Mouse (Mus musculus) spleen, postnatal 36 days (tissue): Measurements from ENCODE around the gene Ly6g5b.

ENCODE experiments used
- DNase-seq, 2 experiments: peaks; one replicate each; pipeline ENCODE4 v3.0.0; 2022; ENCODE audit warnings: low spot score in 2 of 2, mixed read lengths in 1 of 2

Gene Ly6g5b

DNA sequence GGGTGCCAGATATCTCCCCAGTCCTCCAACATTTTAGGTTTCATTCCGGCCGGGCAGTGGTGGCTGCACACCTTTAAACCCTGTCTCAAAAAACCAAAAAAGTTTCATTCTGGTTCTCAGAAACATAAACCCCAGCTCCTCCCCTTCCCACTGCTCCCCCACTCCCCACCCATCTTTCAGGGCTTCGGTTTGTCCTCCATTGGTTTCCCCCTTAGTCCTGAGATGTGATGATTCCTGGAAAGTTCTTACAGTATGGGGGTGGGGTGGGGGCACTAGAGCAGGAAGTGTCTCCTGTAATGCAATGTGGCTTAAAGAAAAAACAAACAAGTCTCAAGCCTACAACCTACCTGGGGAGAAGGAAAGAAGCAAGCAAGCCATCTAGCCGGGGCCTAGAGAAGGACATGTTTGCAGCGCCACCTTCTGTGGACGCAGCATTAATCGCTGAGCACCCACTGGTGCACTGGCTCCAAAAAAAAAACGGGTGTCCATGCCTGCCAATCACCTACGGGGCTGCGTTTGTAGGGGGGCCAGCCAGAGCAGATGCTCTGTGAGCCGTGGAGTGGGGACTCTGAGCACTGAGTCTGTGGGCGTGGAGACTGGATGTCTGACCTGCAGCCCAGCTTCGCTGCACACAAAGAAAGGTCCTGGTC, 9.4 kb downstream of the Ly6g5b start:
- DNase-seq = peak; percentile 27 to 39

DNA sequence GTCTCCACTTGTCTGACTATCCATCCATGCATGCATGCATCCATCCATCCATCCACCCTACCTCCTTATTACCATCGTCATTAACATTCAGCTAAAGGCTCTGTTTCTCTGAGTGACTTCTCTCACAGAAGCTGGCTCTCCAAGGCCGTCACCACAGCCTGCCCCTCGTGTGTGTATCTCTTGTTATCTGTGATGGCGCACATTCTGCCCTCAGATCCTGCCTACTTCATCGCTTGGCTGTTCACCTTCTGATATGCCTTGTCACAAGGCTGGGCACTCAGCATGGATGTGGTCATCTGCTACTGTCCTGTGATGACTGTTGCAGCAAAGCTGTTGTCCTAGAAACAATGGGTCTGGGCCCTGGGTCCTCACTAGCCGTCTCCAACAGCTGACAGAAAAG, 10.5 kb downstream of the Ly6g5b start:
- DNase-seq = peak; percentile 26 to 52

GRCm38 (mm10) chr17:35104079-35104478, 11.1 kb downstream of the Ly6g5b start:
- DNase-seq = no peak

DNA sequence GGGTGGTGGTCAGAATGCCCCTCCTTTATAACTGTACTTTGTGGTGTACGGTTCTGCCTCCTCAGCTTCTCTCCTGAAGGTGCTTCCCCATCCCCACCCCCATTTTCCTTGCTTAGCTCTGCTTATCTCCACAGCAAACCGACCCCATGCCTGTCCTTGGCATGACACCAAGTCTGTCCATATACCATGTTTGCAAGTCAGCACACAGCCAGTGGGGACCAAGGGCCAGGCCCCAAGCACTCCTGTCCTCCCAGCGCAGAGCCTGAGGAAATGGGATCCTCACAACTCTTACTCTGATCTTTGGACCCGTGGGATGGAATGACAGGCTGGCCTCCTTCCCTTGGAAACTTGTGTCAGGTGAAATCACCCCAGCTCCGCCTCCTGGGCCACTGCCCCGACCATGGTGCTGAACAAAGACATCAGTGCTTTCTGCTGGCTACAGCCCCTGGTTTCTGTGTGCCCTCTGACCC, 12.0 kb downstream of the Ly6g5b start:
- DNase-seq = peak; percentile 19 to 44

- no peak for DNase-seq
Observed at GRCm38 (mm10) chr17:35102299-35102698, 12.9 kb downstream of the Ly6g5b start.

DNA sequence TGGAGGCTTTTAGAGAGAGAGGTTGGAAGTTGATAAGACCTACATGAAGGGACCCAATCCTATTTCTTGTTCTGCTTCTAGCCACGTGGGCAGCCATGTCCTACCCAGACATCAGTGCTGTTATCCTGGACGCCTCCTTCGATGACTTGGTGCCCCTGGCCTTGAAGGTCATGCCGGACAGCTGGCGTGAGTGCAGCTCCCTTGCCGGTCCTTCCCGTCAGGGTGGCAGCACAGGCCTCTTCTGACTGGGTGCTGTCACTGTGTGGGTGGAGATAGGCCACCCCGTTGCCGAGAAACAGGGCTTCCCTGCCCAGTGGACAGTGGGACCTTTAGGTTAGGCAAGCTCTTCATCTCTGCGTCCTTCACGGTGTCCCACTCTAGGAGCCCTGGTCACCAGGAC, 14.1 kb downstream of the Ly6g5b start:
- no peak for DNase-seq

GRCm38 (mm10) chr17:35100196-35100765, 14.9 kb downstream of the Ly6g5b start:
- no peak for DNase-seq

DNA sequence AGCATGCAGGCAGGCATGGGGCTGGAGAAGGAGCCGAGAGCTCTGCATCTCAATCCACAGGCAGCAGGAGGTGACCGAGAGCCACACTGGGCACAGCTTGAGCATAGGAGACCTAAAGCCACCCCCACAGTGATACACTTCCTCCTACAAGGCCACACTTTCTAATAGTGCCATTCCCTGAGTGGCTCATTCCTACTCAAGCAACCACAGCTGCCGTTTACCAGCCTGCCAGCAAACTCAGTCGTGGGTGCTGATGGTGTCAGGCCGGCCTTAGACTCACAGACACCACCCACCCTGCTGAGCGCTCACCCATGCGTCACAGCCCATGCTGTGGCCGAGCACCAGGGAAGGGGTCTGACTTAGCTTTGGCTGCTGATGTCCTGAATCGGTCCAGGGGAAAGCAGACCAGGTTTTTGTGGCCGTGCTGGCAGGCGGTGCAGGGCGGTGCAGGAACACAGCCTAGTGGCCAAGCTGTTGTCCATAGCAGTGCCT, 18.0 kb downstream of the Ly6g5b start:
- no peak for DNase-seq

- no peak for DNase-seq
Observed at GRCm38 (mm10) chr17:35096597-35096996, 18.6 kb downstream of the Ly6g5b start.

- DNase-seq = no peak
Observed at GRCm38 (mm10) chr17:35094475-35095365, 20.5 kb downstream of the Ly6g5b start.

DNA sequence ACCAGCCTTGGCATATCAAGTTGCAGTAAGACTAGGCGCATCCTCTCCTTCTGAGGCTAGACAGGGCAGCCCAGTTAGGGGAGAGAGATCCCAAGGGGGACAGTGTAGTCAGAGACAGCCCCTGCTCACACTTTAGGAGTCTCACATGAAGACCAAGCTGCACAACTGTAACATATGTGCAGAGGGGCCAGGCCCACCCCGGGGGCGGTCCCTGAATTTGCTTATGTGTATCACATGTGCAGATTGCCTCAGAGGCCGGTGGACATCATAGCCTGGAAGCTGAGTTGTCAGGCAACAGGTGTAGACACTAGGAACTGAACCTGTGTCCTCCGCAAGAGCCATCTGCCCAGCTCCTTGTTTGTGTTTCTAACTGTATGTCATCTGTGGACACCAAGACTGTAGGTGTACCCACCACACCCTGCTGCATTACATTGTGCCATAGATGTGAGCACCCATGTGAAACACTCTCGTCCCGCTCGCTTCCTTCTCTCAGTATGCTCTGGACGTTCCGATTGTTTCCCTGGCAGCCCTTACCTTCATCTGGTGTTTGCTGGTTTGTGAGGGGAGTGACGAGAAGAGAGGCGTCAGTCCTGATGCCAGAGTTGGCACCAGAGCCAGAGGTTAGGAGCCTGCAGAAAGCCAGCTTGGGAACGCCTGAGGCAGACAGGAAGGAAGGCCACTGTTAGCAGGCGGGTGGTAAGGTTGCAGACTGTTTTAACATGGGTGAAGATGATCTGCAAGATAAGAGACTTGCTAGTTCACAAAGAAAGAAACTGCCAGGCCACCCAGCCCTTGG, 22.6 kb downstream of the Ly6g5b start:
- DNase-seq = no peak

DNA sequence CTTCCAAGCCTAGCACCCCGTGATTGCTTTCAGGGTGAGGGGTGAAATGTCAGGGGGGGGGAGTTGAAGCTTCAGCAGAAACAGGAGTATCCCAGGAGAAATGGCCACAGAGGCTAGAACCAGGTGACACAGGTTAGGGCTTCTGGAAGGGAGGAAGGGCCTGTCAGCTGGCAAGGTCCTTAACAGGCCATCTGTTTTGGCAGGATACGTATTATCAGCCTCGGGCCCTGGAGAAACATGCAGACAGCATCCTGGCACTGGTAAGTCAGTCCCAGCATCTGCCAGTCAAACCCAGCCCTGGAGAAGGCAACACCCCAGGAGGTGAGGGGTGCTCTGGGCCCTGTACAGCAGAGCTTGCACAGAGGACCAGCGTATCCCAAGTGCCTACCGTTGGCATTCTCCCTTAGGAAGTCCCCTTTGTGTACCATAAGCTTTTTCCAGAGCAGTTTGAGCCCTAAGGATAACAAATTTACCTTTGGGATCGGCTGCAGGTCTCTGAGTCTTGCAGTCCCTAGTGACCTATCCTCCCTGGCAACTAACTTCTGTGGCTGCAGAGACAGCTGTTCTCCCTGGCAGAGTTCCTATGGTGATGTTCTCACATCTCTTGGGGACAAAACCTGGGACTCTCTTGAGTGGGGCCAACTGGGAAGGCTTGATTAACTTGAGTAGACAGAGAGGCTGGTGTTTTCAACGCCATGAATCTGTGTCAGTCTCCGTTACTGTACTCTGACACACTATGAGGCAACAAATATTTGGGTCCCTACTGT, 24.9 kb downstream of the Ly6g5b start:
- DNase-seq = peak; percentile 51 to 61

DNA sequence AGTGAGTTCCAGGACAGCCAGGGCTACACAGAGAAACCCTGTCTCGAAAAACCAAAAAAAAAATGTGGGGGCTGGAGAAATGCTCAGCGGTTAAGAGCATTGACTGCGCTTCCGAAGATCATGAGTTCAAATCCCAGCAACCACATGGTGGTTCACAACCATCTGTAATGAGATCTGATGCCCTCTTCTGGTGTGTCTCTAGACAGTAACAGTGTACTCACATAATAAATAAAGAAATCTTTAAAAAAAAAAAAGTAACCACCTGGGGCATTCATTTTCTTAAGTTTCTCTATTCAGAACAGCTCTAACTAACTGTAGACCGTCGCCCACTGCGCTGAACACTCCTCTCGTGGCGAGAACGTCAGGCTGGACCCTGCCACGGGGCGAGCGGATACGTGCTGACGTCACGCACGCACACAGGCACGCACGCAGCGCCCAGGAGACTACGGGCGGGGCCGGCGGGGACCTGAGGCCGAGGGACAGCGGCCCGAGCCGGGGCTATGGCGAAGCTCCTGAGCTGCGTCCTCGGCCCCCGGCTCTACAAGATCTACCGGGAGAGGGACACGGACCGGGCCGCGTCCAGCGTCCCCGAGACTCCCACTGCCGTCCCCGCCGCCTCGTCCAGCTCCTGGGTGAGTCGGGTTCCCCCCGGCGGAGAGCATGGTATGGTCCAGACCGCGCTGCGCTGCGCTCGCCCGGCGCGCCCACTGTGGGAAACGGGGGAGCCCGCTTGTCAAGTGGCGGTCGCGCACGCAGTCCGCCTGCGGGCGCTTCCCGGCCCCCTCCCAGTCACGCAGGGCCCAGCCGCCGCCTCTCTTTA, 26.2 kb downstream of the Ly6g5b start, which contains the start of gene Abhd16a:
Gene Abhd16a (plus strand): TSS at position 439 of the 820 bp plus-strand sequence.
- peak; percentile 94 for DNase-seq

DNA sequence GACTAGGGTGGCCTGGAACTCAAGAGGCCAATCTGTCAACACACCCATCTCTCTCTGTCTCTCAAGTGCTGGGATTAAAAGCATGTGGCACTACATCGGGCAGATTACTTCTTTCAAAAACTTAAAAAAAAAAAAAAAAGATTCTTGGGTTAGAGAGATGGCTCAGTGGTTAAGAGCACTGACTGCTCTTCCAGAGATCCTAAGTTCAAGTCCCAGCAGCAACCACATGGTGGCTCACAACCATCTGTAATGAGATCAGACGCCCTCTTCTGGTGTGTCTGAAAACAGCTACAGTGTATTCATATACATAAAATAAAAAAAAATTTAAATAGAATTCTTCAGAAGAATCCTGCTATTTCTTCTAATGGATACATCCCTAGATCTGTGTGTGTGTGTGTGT, 27.1 kb downstream of the Ly6g5b start:
- no peak for DNase-seq

DNA sequence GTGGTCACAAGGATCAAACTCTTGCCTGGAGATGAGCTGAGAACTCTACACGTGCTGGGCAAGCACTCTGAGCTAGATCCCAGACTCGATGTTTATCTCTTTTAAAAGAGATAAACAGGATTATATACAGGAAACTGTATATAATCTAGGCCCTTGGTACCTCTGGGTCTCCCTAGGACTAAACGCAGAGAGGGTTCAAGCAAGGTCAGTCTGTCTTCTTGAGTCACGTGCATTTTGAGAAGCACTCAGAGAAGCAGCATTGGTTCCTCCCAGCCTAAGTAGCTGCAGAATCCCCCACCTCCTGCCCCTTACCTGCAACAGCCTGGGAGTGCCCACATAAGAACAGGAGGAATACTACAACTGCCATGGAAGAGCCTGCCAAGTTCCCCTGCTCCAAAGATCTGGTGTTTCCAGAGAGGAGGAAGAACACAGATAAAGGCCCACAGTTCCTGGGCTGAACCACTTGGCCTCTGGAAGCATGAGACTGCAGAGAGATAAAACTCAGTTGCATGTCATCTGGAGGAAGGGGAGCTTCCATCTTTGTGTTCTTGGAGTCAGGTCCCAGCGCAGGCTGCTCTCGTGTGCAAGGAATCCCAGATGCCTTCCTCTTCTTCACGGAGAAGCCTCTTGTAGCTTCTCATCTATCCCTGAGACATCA, 29.9 kb downstream of the Ly6g5b start, which contains the start of gene Ly6g6f:
Gene Ly6g6f (minus strand): TSS at position 403 of the 658 bp plus-strand sequence.
- DNase-seq = no peak

DNA sequence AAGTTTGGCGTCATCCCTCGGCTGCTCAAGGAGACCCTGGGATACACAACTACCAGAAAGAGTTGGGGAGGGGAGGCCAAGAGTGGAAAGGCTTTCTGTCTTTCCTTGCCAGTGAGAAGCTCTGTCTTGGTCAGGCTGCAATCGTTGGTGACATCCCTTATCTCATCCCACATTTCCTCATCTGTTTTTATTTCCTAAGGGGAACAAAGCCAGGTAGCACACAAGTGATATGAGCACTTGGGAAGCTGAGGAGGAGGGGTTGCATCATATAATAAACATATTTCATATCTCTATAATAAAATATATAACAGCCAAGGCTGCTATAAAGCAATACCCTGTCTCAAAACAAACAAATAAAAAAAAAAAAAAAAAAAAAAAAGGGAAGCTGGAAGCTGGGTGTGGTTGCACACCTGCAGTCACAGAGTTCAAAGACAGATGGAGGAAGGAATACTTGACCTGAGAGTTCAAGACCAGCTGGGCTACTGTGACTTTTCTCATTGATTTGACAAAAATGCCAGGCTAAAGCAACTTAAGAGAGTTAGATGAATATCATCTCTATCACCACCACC, 31.2 kb downstream of the Ly6g5b start:
- DNase-seq = no peak

DNA sequence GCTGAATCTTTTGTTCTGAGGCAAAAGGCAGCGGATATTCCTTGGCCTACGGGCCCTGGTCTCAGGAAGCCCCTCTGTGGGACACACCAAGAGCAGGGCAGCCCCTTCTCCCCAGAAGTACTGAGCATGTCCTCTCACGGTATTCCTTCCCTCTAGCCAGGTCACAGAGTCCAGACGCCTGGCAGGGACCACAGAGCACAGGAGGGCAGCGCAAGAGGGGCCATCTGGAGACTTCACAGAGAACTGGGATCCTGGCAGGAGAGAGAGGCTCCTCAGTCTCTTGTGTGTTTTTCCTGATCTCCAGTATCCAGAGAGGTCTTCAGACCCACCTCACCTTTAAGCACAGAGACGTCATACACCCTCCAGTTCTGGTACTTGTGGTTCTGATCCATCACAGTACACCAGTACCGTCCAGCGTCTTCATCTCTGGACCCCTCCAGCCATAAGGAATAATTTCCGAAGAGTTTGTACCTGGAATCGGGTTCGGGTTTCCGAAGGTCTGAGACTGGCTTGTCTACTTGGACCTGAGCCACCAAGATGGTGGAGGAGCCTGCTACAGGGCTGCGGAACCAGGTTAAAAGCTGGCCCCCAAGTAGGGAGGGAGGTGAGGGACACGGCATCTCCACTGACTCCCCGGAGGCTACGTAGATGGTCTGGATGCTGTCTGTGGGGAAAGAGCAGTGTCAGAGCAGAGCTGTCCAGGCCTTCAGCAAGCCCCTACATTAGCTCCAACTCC, 32.2 kb downstream of the Ly6g5b start:
- DNase-seq = no peak

DNA sequence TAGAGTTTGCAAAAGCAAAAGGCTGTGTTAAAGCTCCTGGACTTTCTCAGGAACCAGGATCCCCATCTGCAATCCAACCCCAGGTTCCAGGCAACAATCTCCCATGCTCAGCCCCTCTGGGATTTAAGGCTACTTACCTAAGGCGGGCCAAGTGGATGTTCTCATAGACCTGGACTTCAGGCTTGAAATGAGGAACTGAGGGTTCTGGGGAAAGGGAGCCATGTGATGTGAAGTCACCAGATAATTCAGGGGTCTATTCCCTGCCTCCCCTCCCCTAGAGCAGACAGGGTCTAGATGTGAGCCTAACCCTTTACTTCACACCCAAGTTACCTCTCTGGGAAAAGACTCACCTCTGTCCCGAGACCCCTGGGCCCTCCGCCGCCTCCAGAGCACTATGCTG, 34.5 kb downstream of the Ly6g5b start:
- DNase-seq = no peak
